Mouse (Mus musculus) liver, adult 2 months (tissue): Measurements from ENCODE around the gene Slc46a3. TPM values are rescaled to one million over a fixed set of nuclear protein-coding genes. Genes with fewer than 3 reads are reported as not detected.

Source experiments
- DNase-seq: peaks from one replicate; pipeline ENCODE4 v3.0.0-alpha.2; 2011; ENCODE audit warnings: low read depth, low spot score; ENCODE audit errors: extremely low read depth
- H3K27ac ChIP-seq: fragments of 200-500 bp; replicated peaks from 2 replicates; pipeline ENCODE4 v1.5.1; 2012; ENCODE audit warnings: low read depth, mild to moderate bottlenecking, control low read depth, inconsistent platforms, low read length; ENCODE audit not compliant: insufficient read depth
- H3K27me3 ChIP-seq: fragments of 200-500 bp; 2 replicates; pipeline ENCODE4 v1.6.1; 2012; ENCODE audit warnings: mild to moderate bottlenecking, moderate library complexity, low read length, inconsistent platforms; ENCODE audit not compliant: control insufficient read depth, insufficient read depth
- H3K36me3 ChIP-seq: fragments of 200-500 bp; 2 replicates; pipeline ENCODE4 v1.6.1; 2012; ENCODE audit warnings: low read length, inconsistent platforms; ENCODE audit not compliant: control insufficient read depth, insufficient read depth
- H3K4me1 ChIP-seq: fragments of 200-500 bp; 2 replicates; pipeline ENCODE4 v1.6.1; 2011; ENCODE audit warnings: low read length; ENCODE audit not compliant: control insufficient read depth, insufficient read depth
- H3K4me3 ChIP-seq: fragments of 200-500 bp; 2 replicates; pipeline ENCODE4 v1.5.1; 2011; ENCODE audit warnings: low read depth, mild to moderate bottlenecking, control low read depth, low read length, moderate library complexity; ENCODE audit not compliant: insufficient read depth
- H3K79me2 ChIP-seq: fragments of 200-500 bp; 2 replicates; pipeline ENCODE4 v1.6.1; 2012; ENCODE audit warnings: inconsistent platforms, mild to moderate bottlenecking, low read length, moderate library complexity; ENCODE audit not compliant: control insufficient read depth, insufficient read depth
- H3K9ac ChIP-seq: fragments of 200-500 bp; 2 replicates; pipeline ENCODE4 v1.6.1; 2012; ENCODE audit warnings: low read depth, mild to moderate bottlenecking, control low read depth, inconsistent platforms, low read length
- CTCF ChIP-seq: fragments of 200-500 bp; IDR thresholded peaks from 2 replicates; pipeline ENCODE4 v1.5.1; 2011; ENCODE audit warnings: low read depth, low read length, control low read depth
- POLR2A ChIP-seq: fragments of 200-500 bp; IDR thresholded peaks from 2 replicates; pipeline ENCODE4 v1.6.1; 2011; ENCODE audit warnings: low read length, control low read depth; ENCODE audit not compliant: insufficient read depth; ENCODE audit errors: extremely low read depth
- WGBS: fragments of 180-500 bp; shearing (Covaris S2); methylation state at CpG from one replicate; pipeline ENCODE4 v1.1.7; 2018; 5-methylcytosine and 5-hydroxymethylcytosine counted together
- polyA plus RNA-seq: library from polyadenylated mRNA; depleted of rRNA; stranded (reverse); fragments of >200 nt; gene quantifications from 2 replicates; pipeline ENCODE4 v1.2.3, GENCODE M21; 2012
- total RNA-seq: library from RNA; depleted of rRNA; stranded (reverse); fragments of >200 nt; gene quantifications from 2 replicates; pipeline ENCODE4 v1.2.3, GENCODE M21; 2014

The Slc46a3 gene
- total and polyA plus RNA-seq, 2 experiments = 58.3 to 88.3 TPM

GRCm38 (mm10) chr5:147924621-147925020 is 30.0 kb upstream of the Slc46a3 start:
- no peaks in the 10 kb centered on the region for H3K4me1 ChIP-seq
- H3K36me3 ChIP-seq = no peaks in the 10 kb centered on the region
- TF ChIP-seq CTCF (no peak), POLR2A (no peak)
- no peaks in the 10 kb centered on the region for H3K79me2 ChIP-seq
- no peak for DNase-seq
- 87% methylated on average over 5 of the region's 5 CpGs for WGBS
- no peaks in the 10 kb centered on the region for H3K27me3 ChIP-seq
- H3K9ac ChIP-seq = no peak overlapping the region
- H3K4me3 ChIP-seq = no peak overlapping the region
- no peak overlapping the region for H3K27ac ChIP-seq

- Histone ChIP-seq H3K36me3 (no peaks in the 10 kb centered on the region), H3K4me3 (no peak overlapping the region), H3K79me2 (no peaks in the 10 kb centered on the region), H3K9ac (no peak overlapping the region), H3K27ac (no peak overlapping the region), H3K27me3 (no peaks in the 10 kb centered on the region), H3K4me1 (no peaks in the 10 kb centered on the region)
- DNase-seq = no peak
- 71% methylated on average over 17 of the region's 17 CpGs for WGBS
- no peak for TF ChIP-seq CTCF
- TF ChIP-seq POLR2A = no peak
These were observed 23.6 kb upstream of the Slc46a3 start for GRCm38 (mm10) chr5:147918044-147918846.

GRCm38 (mm10) chr5:147916171-147916570 is 21.6 kb upstream of the Slc46a3 start:
- 76% methylated on average over 9 of the region's 9 CpGs for WGBS

GRCm38 (mm10) chr5:147915038-147915566 is 20.5 kb upstream of the Slc46a3 start:
- TF ChIP-seq POLR2A (no peak), CTCF (peak; percentile 34)
- Histone ChIP-seq H3K27ac (no peak overlapping the region), H3K36me3 (no peaks in the 10 kb centered on the region), H3K4me1 (peaks cover 8% of the 10 kb centered on the region; the same call in 1 of the 2 replicates), H3K4me3 (no peak overlapping the region), H3K79me2 (no peaks in the 10 kb centered on the region), H3K27me3 (no peaks in the 10 kb centered on the region), H3K9ac (no peak overlapping the region)
- 54% methylated on average over 6 of the region's 6 CpGs for WGBS
- DNase-seq = no peak

More at GRCm38 (mm10) chr5:147916171-147916570, 21.6 kb upstream of the Slc46a3 start:
- H3K79me2 ChIP-seq = no peaks in the 10 kb centered on the region
- H3K27me3 ChIP-seq = no peaks in the 10 kb centered on the region
- peaks cover 8% of the 10 kb centered on the region; the same call in 1 of the 2 replicates for H3K4me1 ChIP-seq
- H3K9ac ChIP-seq = no peak overlapping the region
- no peak overlapping the region for H3K27ac ChIP-seq
- TF ChIP-seq POLR2A (no peak), CTCF (no peak)
- H3K4me3 ChIP-seq = no peak overlapping the region
- DNase-seq = peak; percentile 46
- H3K36me3 ChIP-seq = no peaks in the 10 kb centered on the region

GRCm38 (mm10) chr5:147913241-147913842 is 18.7 kb upstream of the Slc46a3 start:
- Histone ChIP-seq H3K27me3 (no peaks in the 10 kb centered on the region), H3K4me1 (peaks cover 8% of the 10 kb centered on the region; the same call in 1 of the 2 replicates), H3K36me3 (no peaks in the 10 kb centered on the region), H3K9ac (no peak overlapping the region), H3K4me3 (no peak overlapping the region), H3K27ac (no peak overlapping the region), H3K79me2 (no peaks in the 10 kb centered on the region)
- 63% methylated on average over 14 of the region's 14 CpGs for WGBS
- DNase-seq = no peak
- TF ChIP-seq CTCF = no peak
- no peak for TF ChIP-seq POLR2A

- peak overlapping the region; percentile 38 for H3K27ac ChIP-seq
- WGBS = 26% methylated on average over 5 of the region's 5 CpGs
- peak; percentile 96 for DNase-seq
These were observed 17.1 kb upstream of the Slc46a3 start for GRCm38 (mm10) chr5:147911744-147912143.

More at GRCm38 (mm10) chr5:147911744-147912143, 17.1 kb upstream of the Slc46a3 start:
- Histone ChIP-seq H3K36me3 (no peaks in the 10 kb centered on the region), H3K4me3 (no peak overlapping the region), H3K27me3 (no peaks in the 10 kb centered on the region), H3K4me1 (peaks cover 8% of the 10 kb centered on the region; the same call in 1 of the 2 replicates), H3K9ac (no peak overlapping the region), H3K79me2 (no peaks in the 10 kb centered on the region)
- TF ChIP-seq CTCF (no peak), POLR2A (no peak)
